16 mouse cellular contexts compared by ENCODE assay signal in genomic region chr3:137968105-137968819, GRCm38 (mm10). TPM values are rescaled to one million over a fixed set of nuclear protein-coding genes. Genes with fewer than 3 reads are reported as not detected.
DNase-seq lines count a peak whose midpoint lies in the region; ATAC-seq and TF ChIP-seq lines count a peak whose summit lies in the region.
"Had no signal": no experiment of that assay in that cellular context is flagged by ENCODE, and none has a peak within 500 bp of the region (broad histone marks: within the 10 kb centered on the region; RNA-seq: fewer than 3 reads in every experiment).

No protein-coding gene starts in this region.

- H3K4me2 ChIP-seq in forebrain, postnatal 0 days (ENCODE audit: low read depth) = no peak overlapping the region
- no peak overlapping the region; the same call in 1 of the 2 replicates for H3K4me2 ChIP-seq in lung, postnatal 0 days (replicated peaks; ENCODE audit: low read depth, low read length)
- peak overlapping the region; percentile 72 for H3K4me2 ChIP-seq in liver, embryonic 12.5 days
- H3K4me2 ChIP-seq in stomach, embryonic 16.5 days (ENCODE audit: low read depth, low read length) = peak overlapping the region; percentile 1; the same call in 1 of the 2 replicates
- H3K4me2 ChIP-seq: forebrain, embryonic 12.5 days had no signal

- no peak for DNase-seq in forebrain, embryonic 10.5 days (ENCODE audit: extremely low spot score, low spot score)
- DNase-seq in forebrain, postnatal 0 days = no peak
- no peak for DNase-seq in lung, postnatal 0 days (ENCODE audit: low spot score)
- no peak for DNase-seq in lung, postnatal 4 days
- no peak for DNase-seq in left cerebral cortex, postnatal 14 days (ENCODE audit: low spot score in 2 of 2)
- DNase-seq in layer of hippocampus, postnatal 14 days (ENCODE audit: low spot score in 2 of 2) = no peak
- DNase-seq: adrenal gland, postnatal 10 days; cerebellum, adult 11-12 months; gastrocnemius, postnatal 14 days; kidney, postnatal 4 days; lung, postnatal 14 days; spleen, adult 18-20 months had no signal

- H3K9me3 ChIP-seq in forebrain, embryonic 10.5 days = no peaks in the 10 kb centered on the region
- no peaks in the 10 kb centered on the region for H3K9me3 ChIP-seq in forebrain, postnatal 0 days (ENCODE audit: low read length)
- H3K9me3 ChIP-seq in lung, postnatal 0 days (ENCODE audit: low read length) = no peaks in the 10 kb centered on the region
- H3K9me3 ChIP-seq in liver, embryonic 12.5 days (replicated peaks) = no peaks in the 10 kb centered on the region
- no peaks in the 10 kb centered on the region for H3K9me3 ChIP-seq in stomach, embryonic 16.5 days (replicated peaks; ENCODE audit: control insufficient read depth, low read length)
- H3K9me3 ChIP-seq: forebrain, embryonic 12.5 days had no signal

- 86% methylated on average over 14 of the region's 14 CpGs for WGBS in forebrain, embryonic 10.5 days
- WGBS in forebrain, postnatal 0 days = 90% methylated on average over 14 of the region's 14 CpGs
- 72% methylated on average over 14 of the region's 14 CpGs for WGBS in lung, postnatal 0 days
- 24% methylated on average over 14 of the region's 14 CpGs for WGBS in liver, embryonic 12.5 days (ENCODE audit: insufficient replicate concordance)
- 70% methylated on average over 14 of the region's 14 CpGs for WGBS in stomach, embryonic 16.5 days

- no peaks in the 10 kb centered on the region for H3K27me3 ChIP-seq in forebrain, embryonic 10.5 days (ENCODE audit: poor library complexity, severe bottlenecking)
- no peaks in the 10 kb centered on the region for H3K27me3 ChIP-seq in forebrain, postnatal 0 days (ENCODE audit: insufficient read depth, low read length)
- no peaks in the 10 kb centered on the region for H3K27me3 ChIP-seq in lung, postnatal 0 days (replicated peaks; ENCODE audit: insufficient read depth, low read length)
- no peaks in the 10 kb centered on the region for H3K27me3 ChIP-seq in liver, embryonic 12.5 days (replicated peaks)
- H3K27me3 ChIP-seq in stomach, embryonic 16.5 days (ENCODE audit: control insufficient read depth, insufficient read depth, low read length) = no peaks in the 10 kb centered on the region
- H3K27me3 ChIP-seq: forebrain, embryonic 12.5 days had no signal

- no peak for TF ChIP-seq EP300 in lung, postnatal 0 days (IDR thresholded peaks at IDR 0.05)

- ATAC-seq in forebrain, postnatal 0 days = no peak
- ATAC-seq in lung, postnatal 0 days = peak; percentile 40; the same call in 1 of the 2 replicates
- peak; percentile 17; the same call in 1 of the 2 replicates for ATAC-seq in liver, embryonic 12.5 days
- no peak for ATAC-seq in stomach, embryonic 16.5 days (ENCODE audit: insufficient read depth, low FRiP score)

- no peaks in the 10 kb centered on the region for H3K36me3 ChIP-seq in forebrain, embryonic 10.5 days (replicated peaks)
- H3K36me3 ChIP-seq in forebrain, postnatal 0 days (ENCODE audit: insufficient read depth) = no peaks in the 10 kb centered on the region
- H3K36me3 ChIP-seq in lung, postnatal 0 days (ENCODE audit: insufficient read depth, low read length) = no peaks in the 10 kb centered on the region
- H3K36me3 ChIP-seq in liver, embryonic 12.5 days = peaks cover 38% of the 10 kb centered on the region
- H3K36me3 ChIP-seq in stomach, embryonic 16.5 days (ENCODE audit: control insufficient read depth, insufficient read depth, low read length) = no peaks in the 10 kb centered on the region
- H3K36me3 ChIP-seq: forebrain, embryonic 12.5 days had no signal

- peak overlapping the region; percentile 30; the same call in 1 of the 2 replicates for H3K27ac ChIP-seq in forebrain, embryonic 10.5 days
- no peak overlapping the region for H3K27ac ChIP-seq in forebrain, postnatal 0 days (ENCODE audit: low read depth, low read length)
- H3K27ac ChIP-seq in lung, postnatal 0 days (ENCODE audit: low read length) = no peak overlapping the region
- peak overlapping the region; percentile 99 for H3K27ac ChIP-seq in liver, embryonic 12.5 days
- no peak overlapping the region; the same call in 1 of the 2 replicates for H3K27ac ChIP-seq in stomach, embryonic 16.5 days (ENCODE audit: low read length)
- H3K27ac ChIP-seq: forebrain, embryonic 12.5 days had no signal

- H3K9ac ChIP-seq in forebrain, postnatal 0 days = no peak overlapping the region
- no peak overlapping the region for H3K9ac ChIP-seq in lung, postnatal 0 days (replicated peaks; ENCODE audit: low read depth)
- peak overlapping the region; percentile 66 for H3K9ac ChIP-seq in liver, embryonic 12.5 days
- no peak overlapping the region for H3K9ac ChIP-seq in stomach, embryonic 16.5 days (ENCODE audit: low read length)
- H3K9ac ChIP-seq: forebrain, embryonic 12.5 days had no signal

- TF ChIP-seq CTCF in forebrain, postnatal 0 days (IDR thresholded peaks at IDR 0.05; ENCODE audit: low read depth) = no peak
- no peak for TF ChIP-seq CTCF in lung, postnatal 0 days (IDR thresholded peaks at IDR 0.05)

- H3K4me1 ChIP-seq in forebrain, embryonic 10.5 days = peaks cover 4% of the 10 kb centered on the region; the same call in 1 of the 2 replicates
- no peaks in the 10 kb centered on the region for H3K4me1 ChIP-seq in forebrain, postnatal 0 days (ENCODE audit: insufficient read depth)
- no peaks in the 10 kb centered on the region; the same call in 1 of the 2 replicates for H3K4me1 ChIP-seq in lung, postnatal 0 days (ENCODE audit: insufficient read depth, low read depth, low read length)
- H3K4me1 ChIP-seq in liver, embryonic 12.5 days = peaks cover 76% of the 10 kb centered on the region
- H3K4me1 ChIP-seq in stomach, embryonic 16.5 days (ENCODE audit: control insufficient read depth, insufficient read depth, low read length) = peaks cover 8% of the 10 kb centered on the region; the same call in 1 of the 2 replicates
- H3K4me1 ChIP-seq: forebrain, embryonic 12.5 days had no signal

- no peak overlapping the region for H3K4me3 ChIP-seq in forebrain, embryonic 10.5 days
- H3K4me3 ChIP-seq in forebrain, postnatal 0 days (ENCODE audit: low read depth, low read length) = no peak overlapping the region
- no peak overlapping the region for H3K4me3 ChIP-seq in lung, postnatal 0 days (ENCODE audit: low read depth, low read length)
- H3K4me3 ChIP-seq in liver, embryonic 12.5 days = peak overlapping the region; percentile 45
- no peak overlapping the region for H3K4me3 ChIP-seq in stomach, embryonic 16.5 days (replicated peaks; ENCODE audit: low read length)
- H3K4me3 ChIP-seq: forebrain, embryonic 12.5 days; myocyte had no signal

- intact Hi-C loops in left cerebral cortex, postnatal 14 days (cut with DNase I) = no loop called here

RNA-seq across cellular contexts. Expression of gene Dapp1, which starts 13.1 kb away (rescaled TPM):
- 2.2 and 3.5 TPM in 2 replicates for polyA plus RNA-seq in forebrain, embryonic 10.5 days (2016; fragmentation: Nextera tagmentation; extraction: Ambion mirVana)
- 4.3 and 4.9 TPM in 2 replicates for total RNA-seq in forebrain, postnatal 0 days (2014; rRNA removed)
- 2.8 and 3.3 TPM in 2 replicates for polyA plus RNA-seq in forebrain, postnatal 0 days (2015; fragmentation: Nextera tagmentation; extraction: Ambion mirVana)
- 7.9 and 8.9 TPM in 2 replicates for polyA plus RNA-seq in lung, postnatal 0 days (2015; fragmentation: Nextera tagmentation; extraction: Ambion mirVana)
- 22.0 and 22.7 TPM in 2 replicates for polyA plus RNA-seq in liver, embryonic 12.5 days (2016; fragmentation: Nextera tagmentation; extraction: Ambion mirVana)
- 17.3 and 18.0 TPM in 2 replicates for polyA plus RNA-seq in stomach, embryonic 16.5 days (2015; fragmentation: Nextera tagmentation; extraction: Ambion mirVana)
- 1 to 10 TPM; 2.9 to 3.0 TPM for total RNA-seq in left cerebral cortex, postnatal 14 days (2021)
- total RNA-seq in layer of hippocampus, postnatal 14 days (2021) = 1 to 10 TPM; 3.6 to 5.3 TPM

RNA-seq across cellular contexts. Expression of gene Lamtor3, which starts 50.0 kb away (rescaled TPM):
- 90.1 and 92.3 TPM in 2 replicates for polyA plus RNA-seq in forebrain, embryonic 10.5 days (2016; fragmentation: Nextera tagmentation; extraction: Ambion mirVana)
- total RNA-seq in forebrain, postnatal 0 days (2014; rRNA removed) = 105 and 116 TPM in 2 replicates
- 112 and 123 TPM in 2 replicates for polyA plus RNA-seq in forebrain, postnatal 0 days (2015; fragmentation: Nextera tagmentation; extraction: Ambion mirVana)
- polyA plus RNA-seq in lung, postnatal 0 days (2015; fragmentation: Nextera tagmentation; extraction: Ambion mirVana) = 114 and 122 TPM in 2 replicates
- polyA plus RNA-seq in liver, embryonic 12.5 days (2016; fragmentation: Nextera tagmentation; extraction: Ambion mirVana) = 72.6 and 77.5 TPM in 2 replicates
- polyA plus RNA-seq in stomach, embryonic 16.5 days (2015; fragmentation: Nextera tagmentation; extraction: Ambion mirVana) = 113 and 118 TPM in 2 replicates
- 10 to 100 TPM; 67.3 to 79.5 TPM for total RNA-seq in left cerebral cortex, postnatal 14 days (2021)
- total RNA-seq in layer of hippocampus, postnatal 14 days (2021) = 10 to 100 TPM; 62.9 to 65.8 TPM

Comparison
In these comparisons a context has a peak if more than half of its experiments do, and no peak if none do; other contexts are left out.
1. H3K27ac ChIP-seq: peak in forebrain, embryonic 10.5 days (single experiment) and liver, embryonic 12.5 days (single experiment); none in forebrain, postnatal 0 days (single experiment), lung, postnatal 0 days (single experiment) and stomach, embryonic 16.5 days (single experiment).
2. ATAC-seq: peak in lung, postnatal 0 days (single experiment) and liver, embryonic 12.5 days (single experiment); none in forebrain, postnatal 0 days (single experiment) and stomach, embryonic 16.5 days (single experiment).
3. H3K4me2 ChIP-seq: peak in liver, embryonic 12.5 days (single experiment) and stomach, embryonic 16.5 days (single experiment); none in forebrain, postnatal 0 days (single experiment) and lung, postnatal 0 days (single experiment).